Mouse (Mus musculus): ENCODE results near the gene Znfx1.
A peak's percentile ranks its signal among the peaks of the same experiment; 100 is the strongest.

Gene Znfx1

GRCm38 (mm10) chr2:167071641-167072601, 9.1 kb upstream of the Znfx1 start:
- peak; percentile 98 for DNase-seq

- DNase-seq: no peak
These were observed 8.4 kb upstream of the Znfx1 start for GRCm38 (mm10) chr2:167071266-167071640.

- no peak for DNase-seq
These were observed 7.5 kb upstream of the Znfx1 start for GRCm38 (mm10) chr2:167070341-167070740.

GRCm38 (mm10) chr2:167067575-167067974, 4.8 kb upstream of the Znfx1 start:
- peak; percentile 45 to 58 for DNase-seq

- no peak for DNase-seq
These were observed 4.0 kb upstream of the Znfx1 start for GRCm38 (mm10) chr2:167066528-167067516.

- no peak for DNase-seq
These were observed 3.2 kb upstream of the Znfx1 start for GRCm38 (mm10) chr2:167066031-167066430.

GRCm38 (mm10) chr2:167064601-167065295, 1.9 kb upstream of the Znfx1 start:
- DNase-seq: no peak

- DNase-seq: no peak
These were observed 1.2 kb upstream of the Znfx1 start for GRCm38 (mm10) chr2:167063906-167064496.

GRCm38 (mm10) chr2:167062497-167062911, 311 bp downstream of the Znfx1 start:
- peak; percentile 96 for DNase-seq

GRCm38 (mm10) chr2:167061381-167062034, 1.3 kb downstream of the Znfx1 start:
- DNase-seq: no peak

- DNase-seq: no peak
These were observed 2.1 kb downstream of the Znfx1 start for GRCm38 (mm10) chr2:167060761-167061160.

- DNase-seq: no peak
These were observed 2.5 kb downstream of the Znfx1 start for GRCm38 (mm10) chr2:167060360-167060759.

- DNase-seq: no peak
These were observed 2.9 kb downstream of the Znfx1 start for GRCm38 (mm10) chr2:167059960-167060359.

GRCm38 (mm10) chr2:167059536-167059935, 3.3 kb downstream of the Znfx1 start:
- no peak for DNase-seq

- DNase-seq: no peak
These were observed 3.9 kb downstream of the Znfx1 start for GRCm38 (mm10) chr2:167058814-167059387.

GRCm38 (mm10) chr2:167058201-167058600, 4.6 kb downstream of the Znfx1 start:
- DNase-seq: no peak

- DNase-seq: no peak
These were observed 5.9 kb downstream of the Znfx1 start for GRCm38 (mm10) chr2:167056942-167057323.

GRCm38 (mm10) chr2:167056210-167056941, 6.4 kb downstream of the Znfx1 start:
- no peak for DNase-seq

GRCm38 (mm10) chr2:167055386-167055785, 7.4 kb downstream of the Znfx1 start:
- no peak for DNase-seq

GRCm38 (mm10) chr2:167053127-167053844, 9.5 kb downstream of the Znfx1 start:
- no peak for DNase-seq

Data from B cell, adult 2 months (primary cell).